Mouse (Mus musculus) hindlimb bud, embryonic 11.5 days (tissue): ENCODE measurements around the gene Wdr59.

Experiments used
- DNase-seq: peaks from one replicate; pipeline ENCODE4 v3.0.0-alpha.2; 2012; ENCODE audit warnings: low read depth, low spot score; ENCODE audit errors: extremely low spot score

Wdr59 gene

GRCm38 (mm10) chr8:111521713-111522429, at the start of gene Wdr59:
TSS of gene Wdr59 (minus strand) at chr8:111522092.
- peak; percentile 96 for DNase-seq

GRCm38 (mm10) chr8:111571661-111572060, 49.8 kb upstream of the Wdr59 start:
- DNase-seq: no peak

GRCm38 (mm10) chr8:111570432-111570831, 48.5 kb upstream of the Wdr59 start:
- no peak for DNase-seq

- DNase-seq: no peak
Measured at GRCm38 (mm10) chr8:111569926-111570325, 48.0 kb upstream of the Wdr59 start.

- DNase-seq: no peak
Measured at GRCm38 (mm10) chr8:111568029-111568428, 46.1 kb upstream of the Wdr59 start.

GRCm38 (mm10) chr8:111567571-111567970, 45.7 kb upstream of the Wdr59 start:
- no peak for DNase-seq

- no peak for DNase-seq
Measured at GRCm38 (mm10) chr8:111566326-111566725, 44.4 kb upstream of the Wdr59 start.

- no peak for DNase-seq
Measured at GRCm38 (mm10) chr8:111565784-111566191, 43.9 kb upstream of the Wdr59 start.

GRCm38 (mm10) chr8:111564093-111564492, 42.2 kb upstream of the Wdr59 start:
- no peak for DNase-seq

- no peak for DNase-seq
Measured at GRCm38 (mm10) chr8:111563687-111564086, 41.8 kb upstream of the Wdr59 start.

GRCm38 (mm10) chr8:111563075-111563474, 41.2 kb upstream of the Wdr59 start:
- DNase-seq: no peak

GRCm38 (mm10) chr8:111562274-111562803, 40.4 kb upstream of the Wdr59 start:
- DNase-seq: no peak

- DNase-seq: no peak
Measured at GRCm38 (mm10) chr8:111561824-111562223, 39.9 kb upstream of the Wdr59 start.

GRCm38 (mm10) chr8:111551511-111552130, 29.7 kb upstream of the Wdr59 start:
- no peak for DNase-seq

- no peak for DNase-seq
Measured at GRCm38 (mm10) chr8:111550002-111550870, 28.3 kb upstream of the Wdr59 start.

- DNase-seq: no peak
Measured at GRCm38 (mm10) chr8:111548201-111548600, 26.3 kb upstream of the Wdr59 start.

GRCm38 (mm10) chr8:111547144-111547543, 25.3 kb upstream of the Wdr59 start:
- DNase-seq: no peak

- no peak for DNase-seq
Measured at GRCm38 (mm10) chr8:111545406-111546156, 23.7 kb upstream of the Wdr59 start.

- DNase-seq: no peak
Measured at GRCm38 (mm10) chr8:111543712-111544380, 22.0 kb upstream of the Wdr59 start.

GRCm38 (mm10) chr8:111539422-111540076, 17.7 kb upstream of the Wdr59 start:
- DNase-seq: no peak
